Mouse (Mus musculus) bone marrow, adult 2 months (tissue): ENCODE measurements around the gene Rbm15b.

ENCODE experiments used
- CTCF ChIP-seq: fragments of 200-500 bp; IDR thresholded peaks from 2 replicates; pipeline ENCODE4 v1.5.1; 2011; ENCODE audit warnings: low read length, control low read depth; ENCODE audit not compliant: control insufficient read depth, insufficient read depth
- POLR2A ChIP-seq: fragments of 200-500 bp; IDR thresholded peaks from 2 replicates; pipeline ENCODE4 v1.6.1; 2011; ENCODE audit warnings: low read depth, mild to moderate bottlenecking, control low read depth, low read length, borderline replicate concordance; ENCODE audit not compliant: control insufficient read depth

DNA sequence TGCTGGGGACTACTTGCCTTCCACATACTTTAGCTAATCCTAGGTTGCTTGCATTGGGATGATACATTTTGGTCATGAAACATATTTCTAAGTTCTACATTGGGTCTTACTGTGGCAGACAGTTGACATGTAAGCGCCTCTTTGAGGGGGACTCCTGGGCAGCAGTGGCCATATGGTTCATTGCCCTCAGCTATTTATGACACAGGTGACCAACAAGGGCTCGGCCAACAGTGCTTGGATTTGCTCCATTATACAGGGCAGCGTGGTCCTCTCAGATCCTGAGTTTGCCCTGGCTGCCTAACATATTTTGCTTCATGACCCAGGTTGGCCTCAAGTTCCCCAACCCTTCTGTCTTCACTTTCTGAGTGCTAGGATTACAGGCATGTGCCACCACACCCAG is 10.6 kb downstream of the Rbm15b start:
- no peak for TF ChIP-seq POLR2A
- no peak for TF ChIP-seq CTCF
